Mouse (Mus musculus) testis, adult 2 months (tissue): ENCODE results near the gene Tsc1.

Experiments used
- CTCF ChIP-seq: fragments of 200-500 bp; IDR thresholded peaks from 2 replicates; pipeline ENCODE4 v1.5.1; 2012; ENCODE audit warnings: low read depth, mild to moderate bottlenecking, inconsistent platforms, low read length, moderate library complexity; ENCODE audit not compliant: control insufficient read depth, insufficient read depth, insufficient replicate concordance
- POLR2A ChIP-seq: fragments of 200-500 bp; IDR thresholded peaks from 2 replicates; pipeline ENCODE4 v1.6.1; 2012; ENCODE audit warnings: low read depth, mild to moderate bottlenecking, inconsistent platforms, low read length, moderate library complexity; ENCODE audit not compliant: control insufficient read depth

- TF ChIP-seq POLR2A, result no peak
- no peak for TF ChIP-seq CTCF
These were observed 81.4 kb downstream of the Tsc1 start for GRCm38 (mm10) chr2:28722419-28722818.
